Mouse (Mus musculus) spleen, adult 2 months (tissue): ENCODE results near the gene Ttc3. TPM values are rescaled to one million over a fixed set of nuclear protein-coding genes. Genes with fewer than 3 reads are reported as not detected.

Experiments
- DNase-seq, 2 experiments: peaks; one replicate each; pipeline versions ENCODE4 v3.0.0 to v3.0.0-alpha.2; 2012 to 2021; ENCODE audit warnings: low spot score in 2 of 2, low read depth in 1 of 2
- H3K27ac ChIP-seq: fragments of 200-500 bp; 2 replicates; pipeline ENCODE4 v1.5.1; 2012; ENCODE audit warnings: low read length, inconsistent platforms; ENCODE audit not compliant: insufficient read depth
- H3K27me3 ChIP-seq: fragments of 200-500 bp; 2 replicates; pipeline ENCODE4 v1.6.1; 2012; ENCODE audit warnings: mild to moderate bottlenecking, moderate library complexity, low read length, inconsistent platforms; ENCODE audit not compliant: control insufficient read depth, insufficient read depth
- H3K36me3 ChIP-seq: fragments of 200-500 bp; 2 replicates; pipeline ENCODE4 v1.6.1; 2012; ENCODE audit warnings: mild to moderate bottlenecking, low read length, inconsistent platforms; ENCODE audit not compliant: control insufficient read depth, insufficient read depth
- H3K4me1 ChIP-seq: fragments of 200-500 bp; 2 replicates; pipeline ENCODE4 v1.6.1; 2011; ENCODE audit warnings: inconsistent platforms; ENCODE audit not compliant: control insufficient read depth, insufficient read depth, insufficient read length
- H3K4me3 ChIP-seq: fragments of 200-500 bp; 2 replicates; pipeline ENCODE4 v1.5.1; 2011; ENCODE audit warnings: mild to moderate bottlenecking, inconsistent platforms; ENCODE audit not compliant: insufficient read depth, insufficient read length; ENCODE audit errors: extremely low read depth
- CTCF ChIP-seq: fragments of 200-500 bp; IDR thresholded peaks from 2 replicates; pipeline ENCODE4 v1.5.1; 2011; ENCODE audit warnings: mild to moderate bottlenecking, inconsistent platforms; ENCODE audit not compliant: insufficient read depth, insufficient read length, insufficient replicate concordance; ENCODE audit errors: extremely low read depth
- POLR2A ChIP-seq: fragments of 200-500 bp; IDR thresholded peaks from 2 replicates; pipeline ENCODE4 v1.6.1; 2011; ENCODE audit warnings: low read depth, low read length, inconsistent platforms
- WGBS: fragments of 180-500 bp; shearing (Covaris S2); methylation state at CpG from one replicate; pipeline ENCODE4 v1.1.7; 2018; 5-methylcytosine and 5-hydroxymethylcytosine counted together
- polyA plus RNA-seq: library from polyadenylated mRNA; depleted of rRNA; stranded (reverse); fragments of >200 nt; gene quantifications from 2 replicates; pipeline ENCODE4 v1.2.3, GENCODE M21; 2012

Ttc3 gene
- polyA plus RNA-seq, 1 experiment: 17.5 TPM

- TF ChIP-seq POLR2A: no peak
- TF ChIP-seq CTCF: peak; percentile 35; the same call in 1 of the 2 replicates
- 98% methylated on average over 3 of the region's 3 CpGs for WGBS
- no peaks in the 10 kb centered on the region for H3K27me3 ChIP-seq
- no peak overlapping the region for H3K27ac ChIP-seq
- H3K4me1 ChIP-seq: no peaks in the 10 kb centered on the region
- H3K36me3 ChIP-seq: peaks cover 31% of the 10 kb centered on the region
- H3K4me3 ChIP-seq: no peak overlapping the region
- DNase-seq: no peak
Measured at GRCm38 (mm10) chr16:94420498-94420897, 50.1 kb downstream of the Ttc3 start.

- H3K4me1 ChIP-seq: no peaks in the 10 kb centered on the region
- no peak for TF ChIP-seq POLR2A
- TF ChIP-seq CTCF: no peak
- H3K4me3 ChIP-seq: no peak overlapping the region
- H3K36me3 ChIP-seq: peaks cover 23% of the 10 kb centered on the region
- H3K27me3 ChIP-seq: no peaks in the 10 kb centered on the region
- no peak for DNase-seq
- H3K27ac ChIP-seq: no peak overlapping the region
- WGBS: 94% methylated on average over 4 of the region's 4 CpGs
Measured at GRCm38 (mm10) chr16:94428948-94429347, 58.5 kb downstream of the Ttc3 start.

DNA sequence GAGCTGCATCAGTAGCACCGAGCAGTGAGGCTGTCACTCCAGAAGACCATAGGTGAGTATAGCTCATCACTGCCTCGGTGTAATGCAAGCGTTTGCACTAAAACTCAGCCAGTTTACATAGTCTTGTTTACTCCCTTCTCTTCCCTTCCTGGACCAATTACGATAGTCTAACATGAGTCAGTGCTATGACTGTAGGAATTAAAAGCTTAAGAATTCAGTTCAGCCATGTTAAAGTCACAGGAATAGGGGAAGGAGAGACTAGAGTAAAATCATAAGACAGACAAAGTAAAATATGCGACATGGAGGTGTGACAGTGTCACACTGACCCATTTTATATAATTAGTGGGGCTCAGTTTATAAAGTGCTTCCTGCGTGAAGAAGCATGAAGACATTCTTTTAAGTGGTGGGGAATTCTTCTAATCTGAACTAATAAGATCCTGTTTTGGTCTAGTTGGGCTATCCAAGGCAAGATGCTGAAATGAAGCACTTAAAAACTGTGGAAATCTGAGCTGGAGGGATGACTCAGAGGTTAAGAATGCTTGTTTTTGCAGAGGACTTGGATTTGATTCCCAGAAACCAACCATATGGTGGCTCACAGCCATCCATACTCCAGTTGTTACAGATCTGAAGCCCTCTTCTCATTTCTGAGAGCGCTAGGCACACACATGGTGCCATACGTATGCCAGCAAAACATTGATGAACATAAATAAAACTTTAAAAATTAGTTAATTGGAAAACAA is 65.2 kb downstream of the Ttc3 start:
- H3K36me3 ChIP-seq: peaks cover 30% of the 10 kb centered on the region
- TF ChIP-seq CTCF (no peak), POLR2A (no peak)
- no peak overlapping the region for H3K27ac ChIP-seq
- H3K27me3 ChIP-seq: no peaks in the 10 kb centered on the region
- no peaks in the 10 kb centered on the region for H3K4me1 ChIP-seq
- H3K4me3 ChIP-seq: no peak overlapping the region
- WGBS: 90% methylated on average over 8 of the region's 8 CpGs
- DNase-seq: no peak

GRCm38 (mm10) chr16:94436801-94437200 is 66.4 kb downstream of the Ttc3 start:
- H3K4me1 ChIP-seq: no peaks in the 10 kb centered on the region
- no peak overlapping the region for H3K4me3 ChIP-seq
- no peak overlapping the region for H3K27ac ChIP-seq
- 81% methylated on average over 2 of the region's 2 CpGs for WGBS
- TF ChIP-seq CTCF: no peak
- no peak for TF ChIP-seq POLR2A
- DNase-seq: no peak
- no peaks in the 10 kb centered on the region for H3K27me3 ChIP-seq
- H3K36me3 ChIP-seq: peaks cover 31% of the 10 kb centered on the region

GRCm38 (mm10) chr16:94441361-94441760 is 70.9 kb downstream of the Ttc3 start:
- TF ChIP-seq CTCF: no peak
- TF ChIP-seq POLR2A: no peak
- no peaks in the 10 kb centered on the region for H3K4me1 ChIP-seq
- no peak for DNase-seq
- no peak overlapping the region for H3K4me3 ChIP-seq
- 92% methylated on average over 2 of the region's 2 CpGs for WGBS
- no peaks in the 10 kb centered on the region for H3K27me3 ChIP-seq
- H3K36me3 ChIP-seq: peaks cover 29% of the 10 kb centered on the region
- no peak overlapping the region for H3K27ac ChIP-seq

GRCm38 (mm10) chr16:94449151-94449550 is 78.7 kb downstream of the Ttc3 start:
- H3K36me3 ChIP-seq: peaks cover 17% of the 10 kb centered on the region
- DNase-seq: no peak
- H3K4me1 ChIP-seq: no peaks in the 10 kb centered on the region
- no peak for TF ChIP-seq POLR2A
- peak; percentile 1; the same call in 1 of the 2 replicates for TF ChIP-seq CTCF
- no peaks in the 10 kb centered on the region for H3K27me3 ChIP-seq
- no peak overlapping the region for H3K27ac ChIP-seq
- no peak overlapping the region for H3K4me3 ChIP-seq
- 92% methylated on average over 8 of the region's 8 CpGs for WGBS

- Histone ChIP-seq H3K27ac (no peak overlapping the region), H3K4me3 (no peak overlapping the region), H3K4me1 (no peaks in the 10 kb centered on the region), H3K27me3 (no peaks in the 10 kb centered on the region), H3K36me3 (peaks cover 17% of the 10 kb centered on the region)
- WGBS: 93% methylated on average over 7 of the region's 7 CpGs
- TF ChIP-seq CTCF (no peak), POLR2A (no peak)
- no peak for DNase-seq
Measured at GRCm38 (mm10) chr16:94449632-94450031, 79.2 kb downstream of the Ttc3 start.
